ENCODE assay signal across 19 mouse cellular contexts in the genomic region with DNA sequence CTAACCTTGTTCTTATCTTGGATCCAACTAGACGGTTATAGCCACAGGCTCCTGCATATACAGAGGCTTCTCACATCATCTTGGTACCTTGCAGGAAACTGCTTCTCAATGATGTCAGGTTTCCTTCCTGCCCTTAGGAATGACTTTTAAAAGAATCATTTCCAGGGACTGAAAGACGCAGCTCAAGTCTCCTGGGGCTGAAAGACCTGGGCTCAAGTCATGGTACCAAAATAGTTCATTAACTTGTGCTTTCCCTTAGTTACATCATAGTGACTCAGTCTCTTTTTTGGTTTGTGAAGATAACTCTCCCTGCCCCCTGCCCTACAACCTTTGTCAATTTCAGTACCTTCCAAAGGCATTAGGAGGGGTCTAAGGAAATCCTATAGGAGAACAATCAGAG. TPM values are rescaled to one million over a fixed set of nuclear protein-coding genes. Genes with fewer than 3 reads are reported as not detected.
DNase-seq lines count a peak whose midpoint lies in the region; ATAC-seq and TF ChIP-seq lines count a peak whose summit lies in the region.
"Had no signal": no experiment of that assay in that cellular context is flagged by ENCODE, and none has a peak within 500 bp of the region (broad histone marks: within the 10 kb centered on the region; RNA-seq: fewer than 3 reads in every experiment).

No protein-coding gene starts in this region.

- no peaks in the 10 kb centered on the region for H3K36me3 ChIP-seq in lung, embryonic 16.5 days (ENCODE audit: control insufficient read depth, insufficient read depth, low read length)
- H3K36me3 ChIP-seq in heart, postnatal 0 days (replicated peaks; ENCODE audit: control insufficient read depth, insufficient read depth, low read length) = no peaks in the 10 kb centered on the region
- no peaks in the 10 kb centered on the region for H3K36me3 ChIP-seq in myocyte (ENCODE audit: control insufficient read depth, insufficient read depth)
- H3K36me3 ChIP-seq: embryonic facial prominence, embryonic 12.5 days; forebrain, embryonic 10.5 days; limb, embryonic 15.5 days; neural tube, embryonic 12.5 days had no signal

- H3K79me2 ChIP-seq in myocyte (ENCODE audit: control insufficient read depth, insufficient read depth) = no peaks in the 10 kb centered on the region

- peak; percentile 86 for ATAC-seq in lung, embryonic 16.5 days (ENCODE audit: low read depth)
- peak; percentile 83 for ATAC-seq in heart, postnatal 0 days (ENCODE audit: insufficient read depth, low read depth)
- ATAC-seq: midbrain, embryonic 16.5 days had no signal

- H3K9me3 ChIP-seq in lung, embryonic 16.5 days (ENCODE audit: control insufficient read depth, low read length) = no peaks in the 10 kb centered on the region
- no peaks in the 10 kb centered on the region for H3K9me3 ChIP-seq in heart, postnatal 0 days (replicated peaks; ENCODE audit: control insufficient read depth, low read length)
- H3K9me3 ChIP-seq: embryonic facial prominence, embryonic 12.5 days; forebrain, embryonic 10.5 days; limb, embryonic 15.5 days; neural tube, embryonic 12.5 days had no signal

- peak; percentile 72 for TF ChIP-seq EP300 in heart, postnatal 0 days (IDR thresholded peaks at IDR 0.05; ENCODE audit: low read depth)

- no peak overlapping the region for H3K4me2 ChIP-seq in lung, embryonic 16.5 days (ENCODE audit: low read depth, low read length)
- H3K4me2 ChIP-seq in heart, postnatal 0 days (ENCODE audit: low read depth, low read length) = no peak overlapping the region
- H3K4me2 ChIP-seq in myocyte (ENCODE audit: low read depth) = no peak overlapping the region
- H3K4me2 ChIP-seq: embryonic facial prominence, embryonic 12.5 days; limb, embryonic 15.5 days; neural tube, embryonic 12.5 days had no signal

- H3K9ac ChIP-seq in lung, embryonic 16.5 days (ENCODE audit: low read length) = no peak overlapping the region
- no peak overlapping the region for H3K9ac ChIP-seq in heart, postnatal 0 days (replicated peaks; ENCODE audit: low read depth, low read length)
- H3K9ac ChIP-seq: embryonic facial prominence, embryonic 12.5 days; limb, embryonic 15.5 days; neural tube, embryonic 12.5 days had no signal

- DNase-seq in gastrocnemius, adult 2 months = no peak
- DNase-seq in gastrocnemius, postnatal 10 days = no peak
- no peak for DNase-seq in lung, adult 18-20 months
- DNase-seq in heart, postnatal 0 days (ENCODE audit: low spot score) = peak; percentile 37
- DNase-seq in liver = no peak
- no peak for DNase-seq in layer of hippocampus, adult 8-10 months (ENCODE audit: low spot score in 2 of 2)
- DNase-seq: adrenal gland, adult 8-10 months; B cell, adult 2 months; cerebellum, postnatal 14 days; thymus, postnatal 25 days had no signal

- no peak overlapping the region for H3K4me3 ChIP-seq in gastrocnemius, adult 2 months
- no peak overlapping the region for H3K4me3 ChIP-seq in lung, embryonic 16.5 days (ENCODE audit: low read length)
- H3K4me3 ChIP-seq in heart, postnatal 0 days (ENCODE audit: low read depth, low read length) = no peak overlapping the region
- no peak overlapping the region for H3K4me3 ChIP-seq in myocyte
- H3K4me3 ChIP-seq: embryonic facial prominence, embryonic 12.5 days; forebrain, embryonic 10.5 days; layer of hippocampus, adult 2 months; limb, embryonic 15.5 days; neural tube, embryonic 12.5 days had no signal

- H3K27me3 ChIP-seq in lung, embryonic 16.5 days (ENCODE audit: control insufficient read depth, insufficient read depth, low read depth, low read length) = no peaks in the 10 kb centered on the region
- no peaks in the 10 kb centered on the region for H3K27me3 ChIP-seq in heart, postnatal 0 days (ENCODE audit: control insufficient read depth, insufficient read depth, low read length)
- no peaks in the 10 kb centered on the region for H3K27me3 ChIP-seq in myocyte (ENCODE audit: control insufficient read depth, insufficient read depth, insufficient read length)
- H3K27me3 ChIP-seq: embryonic facial prominence, embryonic 12.5 days; limb, embryonic 15.5 days; neural tube, embryonic 12.5 days had no signal

- peak overlapping the region; percentile 55 for H3K27ac ChIP-seq in gastrocnemius, adult 2 months
- H3K27ac ChIP-seq in lung, embryonic 16.5 days (ENCODE audit: low read length) = 0 out of 2 replicates have a peak overlapping the region, but pooled peaks have one; percentile 32
- H3K27ac ChIP-seq in heart, postnatal 0 days (ENCODE audit: low read depth) = peak overlapping the region; percentile 55
- H3K27ac ChIP-seq: embryonic facial prominence, embryonic 12.5 days; forebrain, embryonic 10.5 days; layer of hippocampus, adult 2 months; limb, embryonic 15.5 days; neural tube, embryonic 12.5 days had no signal

- TF ChIP-seq POLR2A in myocyte (IDR thresholded peaks at IDR 0.05; ENCODE audit: insufficient read length, low read depth) = no peak

- no peak overlapping the region for H3ac ChIP-seq in myocyte (ENCODE audit: control insufficient read depth, insufficient read length)

- TF ChIP-seq CTCF in gastrocnemius, adult 2 months (IDR thresholded peaks at IDR 0.05) = no peak
- no peak for TF ChIP-seq CTCF in heart, postnatal 0 days (IDR thresholded peaks at IDR 0.05; ENCODE audit: low read depth)

- WGBS in lung, embryonic 16.5 days = 39% methylated on average over 2 of the region's 2 CpGs
- WGBS in heart, postnatal 0 days = 22% methylated on average over 2 of the region's 2 CpGs

- intact Hi-C loops in gastrocnemius, adult 2 months (cut with DNase I) = no loop called here

- no peaks in the 10 kb centered on the region for H3K4me1 ChIP-seq in lung, embryonic 16.5 days (replicated peaks; ENCODE audit: control insufficient read depth, insufficient read depth, low read length)
- no peaks in the 10 kb centered on the region for H3K4me1 ChIP-seq in heart, postnatal 0 days (ENCODE audit: control insufficient read depth, insufficient read depth)
- H3K4me1 ChIP-seq: embryonic facial prominence, embryonic 12.5 days; forebrain, embryonic 10.5 days; limb, embryonic 15.5 days; neural tube, embryonic 12.5 days had no signal

TF ChIP-seq in myocyte, 11 proteins besides CTCF, POLR2A, EP300 and RAD21:
- TF ChIP-seq MYOD1 (IDR thresholded peaks at IDR 0.05; ENCODE audit: control insufficient read depth in 1 of 3, insufficient read length in 2 of 3, low read depth in 2 of 3) (no peak), CEBPB (IDR thresholded peaks at IDR 0.05; ENCODE audit: insufficient read depth, poor library complexity, severe bottlenecking) (peak; percentile 83)

RNA-seq across cellular contexts. Expression of gene Csl, which starts 11.4 kb away (rescaled TPM):
- total RNA-seq in gastrocnemius, adult 2 months (2021) = 1 to 10 TPM; 1.7 to 2.5 TPM
- 1 to 10 TPM; 1.4 to 1.6 TPM for total RNA-seq in gastrocnemius, postnatal 10 days (2021)
- polyA plus RNA-seq in lung, embryonic 16.5 days (2015; fragmentation: Nextera tagmentation; extraction: Ambion mirVana) = 0.10 and 0.14 TPM in 2 replicates
- not detected in 2 replicates for total RNA-seq in heart, postnatal 0 days (2014; rRNA removed; ENCODE audit: low replicate concordance)
- polyA plus RNA-seq in heart, postnatal 0 days (2015; fragmentation: Nextera tagmentation; extraction: Ambion mirVana) = 0.16 and 0.31 TPM in 2 replicates
- 0.08 TPM for polyA plus RNA-seq in myocyte (2012; fragmentation: generic; extraction: Trizol)
- under 1 TPM; 0.31 to 0.94 (median 0.84) TPM for total RNA-seq in layer of hippocampus, adult 8-10 months (2022)
- polyA plus RNA-seq: frontal cortex, adult 2 months had no signal
